8 mouse cellular contexts compared by ENCODE assay signal in genomic region chr1:20311485-20311884, GRCm38 (mm10).
A peak's percentile ranks its signal among the peaks of the same experiment; 100 is the strongest.
DNase-seq lines count a peak whose midpoint lies in the region; ATAC-seq lines count a peak whose summit lies in the region.

No protein-coding gene starts in this region.

- no peak overlapping the region for H3K4me2 ChIP-seq in neural tube, embryonic 15.5 days
- H3K4me2 ChIP-seq in kidney, embryonic 14.5 days (replicated peaks; ENCODE audit: low read depth, low read length), result no peak overlapping the region
- no peak overlapping the region for H3K4me2 ChIP-seq in limb, embryonic 11.5 days (ENCODE audit: low read depth, severe bottlenecking)

- 7% methylated on average over 2 of the region's 2 CpGs for WGBS in neural tube, embryonic 15.5 days
- WGBS in forebrain, embryonic 10.5 days, result 2% methylated on average over 2 of the region's 2 CpGs
- WGBS in kidney, embryonic 14.5 days, result 10% methylated on average over 2 of the region's 2 CpGs
- 8% methylated on average over 2 of the region's 2 CpGs for WGBS in limb, embryonic 11.5 days

- no peak for ATAC-seq in neural tube, embryonic 15.5 days (ENCODE audit: low FRiP score)
- peak; percentile 72; the same call in 1 of the 2 replicates for ATAC-seq in kidney, embryonic 14.5 days (ENCODE audit: low FRiP score, low TSS enrichment)
- peak; percentile 68; the same call in 1 of the 2 replicates for ATAC-seq in limb, embryonic 11.5 days (ENCODE audit: insufficient number of reproducible peaks, low FRiP score, low TSS enrichment, low read depth)
- ATAC-seq in erythroid progenitor cell, adult 5-6 weeks (replicated peaks; ENCODE audit: low FRiP score, poor library complexity, severe bottlenecking), result no peak

- DNase-seq in neural tube, embryonic 10.5 days (ENCODE audit: extremely low spot score, low spot score), result peak; percentile 36
- DNase-seq in adrenal gland, postnatal 14 days, result peak; percentile 21
- peak; percentile 18 for DNase-seq in forebrain, embryonic 10.5 days (ENCODE audit: extremely low spot score, low spot score)
- peak; percentile 76 for DNase-seq in limb, embryonic 11.5 days (ENCODE audit: low spot score)
- DNase-seq in retina, embryonic 14.5 days (ENCODE audit: low spot score), result peak; percentile 85

- H3K9ac ChIP-seq in neural tube, embryonic 15.5 days (replicated peaks), result no peak overlapping the region
- no peak overlapping the region for H3K9ac ChIP-seq in kidney, embryonic 14.5 days (ENCODE audit: low read depth, low read length)
- H3K9ac ChIP-seq in limb, embryonic 11.5 days (ENCODE audit: low read length), result no peak overlapping the region

- no peaks in the 10 kb centered on the region for H3K27me3 ChIP-seq in neural tube, embryonic 15.5 days (replicated peaks)
- peaks cover 13% of the 10 kb centered on the region for H3K27me3 ChIP-seq in forebrain, embryonic 10.5 days (ENCODE audit: poor library complexity, severe bottlenecking)
- no peaks in the 10 kb centered on the region for H3K27me3 ChIP-seq in kidney, embryonic 14.5 days (ENCODE audit: control insufficient read depth, insufficient read depth, low read length)
- H3K27me3 ChIP-seq in limb, embryonic 11.5 days (ENCODE audit: control insufficient read depth, insufficient read depth, low read length), result no peaks in the 10 kb centered on the region

- no peaks in the 10 kb centered on the region for H3K9me3 ChIP-seq in neural tube, embryonic 15.5 days (replicated peaks)
- no peaks in the 10 kb centered on the region for H3K9me3 ChIP-seq in forebrain, embryonic 10.5 days
- H3K9me3 ChIP-seq in kidney, embryonic 14.5 days (ENCODE audit: control insufficient read depth, low read length), result no peaks in the 10 kb centered on the region
- no peaks in the 10 kb centered on the region for H3K9me3 ChIP-seq in limb, embryonic 11.5 days (ENCODE audit: control insufficient read depth, low read length)

- no peak overlapping the region for H3K4me3 ChIP-seq in neural tube, embryonic 15.5 days (replicated peaks)
- no peak overlapping the region for H3K4me3 ChIP-seq in forebrain, embryonic 10.5 days
- no peak overlapping the region for H3K4me3 ChIP-seq in kidney, embryonic 14.5 days (ENCODE audit: low read length)
- H3K4me3 ChIP-seq in limb, embryonic 11.5 days (ENCODE audit: low read depth, low read length), result no peak overlapping the region

- no peak overlapping the region for H3K27ac ChIP-seq in neural tube, embryonic 15.5 days (replicated peaks)
- H3K27ac ChIP-seq in forebrain, embryonic 10.5 days, result no peak overlapping the region
- H3K27ac ChIP-seq in kidney, embryonic 14.5 days (ENCODE audit: low read depth, low read length), result no peak overlapping the region
- no peak overlapping the region for H3K27ac ChIP-seq in limb, embryonic 11.5 days (replicated peaks; ENCODE audit: low read depth, low read length)

- H3K36me3 ChIP-seq in neural tube, embryonic 15.5 days, result no peaks in the 10 kb centered on the region
- H3K36me3 ChIP-seq in forebrain, embryonic 10.5 days (replicated peaks), result no peaks in the 10 kb centered on the region
- H3K36me3 ChIP-seq in kidney, embryonic 14.5 days (ENCODE audit: control insufficient read depth, insufficient read depth, low read length), result no peaks in the 10 kb centered on the region
- no peaks in the 10 kb centered on the region for H3K36me3 ChIP-seq in limb, embryonic 11.5 days (ENCODE audit: control insufficient read depth, insufficient read depth, low read length)

- H3K4me1 ChIP-seq in neural tube, embryonic 15.5 days, result no peaks in the 10 kb centered on the region
- H3K4me1 ChIP-seq in forebrain, embryonic 10.5 days, result no peaks in the 10 kb centered on the region
- H3K4me1 ChIP-seq in kidney, embryonic 14.5 days (ENCODE audit: control insufficient read depth, insufficient read depth, low read length), result no peaks in the 10 kb centered on the region
- no peaks in the 10 kb centered on the region for H3K4me1 ChIP-seq in limb, embryonic 11.5 days (ENCODE audit: control insufficient read depth, insufficient read depth, low read length)

Comparison
In these comparisons a context has a peak if more than half of its experiments do, and no peak if none do; other contexts are left out.
1. DNase-seq: peak in every context shown above with its lines; median percentile 85 in retina, embryonic 14.5 days; 76 in limb, embryonic 11.5 days; 36 in neural tube, embryonic 10.5 days; 21 in adrenal gland, postnatal 14 days; 18 in forebrain, embryonic 10.5 days.
2. ATAC-seq: peak in kidney, embryonic 14.5 days (single experiment) and limb, embryonic 11.5 days (single experiment); none in neural tube, embryonic 15.5 days (single experiment) and erythroid progenitor cell, adult 5-6 weeks (single experiment).